Mouse (Mus musculus) midbrain, embryonic 12.5 days (tissue): ENCODE measurements around the gene Dhfr. TPM values are rescaled to one million over a fixed set of nuclear protein-coding genes. Genes with fewer than 3 reads are reported as not detected.
A peak's percentile ranks its signal among the peaks of the same experiment; 100 is the strongest.

ENCODE experiments used
- ATAC-seq: fragments of 200-750 bp; cut with Nextera tagmentation; 2 replicates; pipeline ENCODE4 v1.8.0; 2017; ENCODE audit warnings: low read depth, moderate TSS enrichment, moderate library complexity; ENCODE audit not compliant: low FRiP score
- H3K27ac ChIP-seq: fragments of 300-500 bp; sonication (generic); replicated peaks from 2 replicates; pipeline ENCODE4 v1.5.1; 2016; ENCODE audit warnings: mild to moderate bottlenecking
- H3K27me3 ChIP-seq: fragments of 300-500 bp; sonication (generic); 2 replicates; pipeline ENCODE4 v1.6.1; 2016; ENCODE audit warnings: mild to moderate bottlenecking
- H3K36me3 ChIP-seq: fragments of 300-500 bp; sonication (generic); 2 replicates; pipeline ENCODE4 v1.6.1; 2016
- H3K4me1 ChIP-seq: fragments of 300-500 bp; sonication (generic); 2 replicates; pipeline ENCODE4 v1.6.1; 2016
- H3K4me2 ChIP-seq: fragments of 300-500 bp; sonication (generic); replicated peaks from 2 replicates; pipeline ENCODE4 v1.6.1; 2016; ENCODE audit warnings: mild to moderate bottlenecking, moderate library complexity
- H3K4me3 ChIP-seq: fragments of 300-500 bp; sonication (generic); 2 replicates; pipeline ENCODE4 v1.5.1; 2016; ENCODE audit warnings: mild to moderate bottlenecking
- H3K9ac ChIP-seq: fragments of 300-500 bp; sonication (generic); replicated peaks from 2 replicates; pipeline ENCODE4 v1.6.1; 2016; ENCODE audit warnings: mild to moderate bottlenecking, moderate library complexity
- H3K9me3 ChIP-seq: fragments of 300-500 bp; sonication (generic); 2 replicates; pipeline ENCODE4 v1.6.1; 2016; ENCODE audit warnings: mild to moderate bottlenecking
- WGBS: fragments of 180-500 bp; shearing (Covaris S2); methylation state at CpG from one replicate; pipeline ENCODE4 v1.1.7; 2016; 5-methylcytosine and 5-hydroxymethylcytosine counted together
- polyA plus RNA-seq: library from polyadenylated mRNA; unstranded; fragments of >200 nt; fragmentation: Nextera tagmentation; extraction: Ambion mirVana; gene quantifications from 2 replicates; pipeline ENCODE4 v1.2.1, GENCODE M21; 2016

Gene Dhfr
- polyA plus RNA-seq, 1 experiment from 2014 or later = 15.8 TPM

DNA sequence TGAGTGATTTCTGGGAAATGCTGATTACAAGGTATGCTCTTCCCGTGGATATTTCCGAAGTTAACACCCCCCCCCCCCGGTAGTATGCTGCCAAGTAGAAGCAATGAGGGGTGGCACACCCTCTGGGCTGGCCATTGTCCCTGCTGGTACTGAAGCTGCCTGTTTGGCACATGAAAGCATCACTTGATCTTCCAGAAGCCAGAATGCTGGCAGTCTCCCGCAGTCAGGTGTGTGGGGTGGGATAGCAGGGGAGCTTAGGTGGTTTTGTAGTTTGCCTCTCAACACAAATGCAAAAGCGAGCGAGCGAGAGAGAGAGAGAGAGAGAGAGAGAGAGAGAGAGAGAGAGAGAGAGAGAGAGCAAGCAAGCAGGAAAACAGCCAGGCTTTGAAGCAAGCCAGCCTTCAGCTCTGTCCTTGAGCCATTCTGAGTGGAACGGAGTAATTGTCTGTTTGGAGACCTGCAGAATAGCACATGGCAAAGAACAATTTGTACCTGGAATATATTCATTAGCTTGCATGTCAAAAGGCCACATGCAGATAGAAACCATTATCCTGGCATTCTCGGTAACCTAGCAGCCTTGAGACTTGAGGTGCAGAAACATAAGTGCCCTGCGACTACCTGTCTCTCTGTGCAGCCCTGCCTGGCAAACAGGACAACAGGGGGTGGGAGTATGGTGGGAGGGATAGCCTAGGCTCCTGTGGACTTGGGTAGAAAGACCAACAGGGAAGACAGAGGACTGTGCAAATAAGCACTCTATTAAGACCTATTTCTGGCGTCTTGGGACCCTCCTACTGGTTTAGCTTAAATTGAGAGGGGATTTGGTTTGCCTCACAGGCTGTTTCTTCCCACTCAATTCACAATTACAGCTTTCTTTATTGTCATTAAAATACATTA lies 44.2 kb downstream of the Dhfr start:
- Histone ChIP-seq H3K9ac (no peak overlapping the region), H3K9me3 (no peaks in the 10 kb centered on the region), H3K27me3 (no peaks in the 10 kb centered on the region), H3K36me3 (no peaks in the 10 kb centered on the region), H3K4me3 (no peak overlapping the region), H3K4me1 (no peaks in the 10 kb centered on the region), H3K27ac (no peak overlapping the region), H3K4me2 (no peak overlapping the region)
- WGBS = 78% methylated on average over 11 of the region's 11 CpGs
- no peak for ATAC-seq

DNA sequence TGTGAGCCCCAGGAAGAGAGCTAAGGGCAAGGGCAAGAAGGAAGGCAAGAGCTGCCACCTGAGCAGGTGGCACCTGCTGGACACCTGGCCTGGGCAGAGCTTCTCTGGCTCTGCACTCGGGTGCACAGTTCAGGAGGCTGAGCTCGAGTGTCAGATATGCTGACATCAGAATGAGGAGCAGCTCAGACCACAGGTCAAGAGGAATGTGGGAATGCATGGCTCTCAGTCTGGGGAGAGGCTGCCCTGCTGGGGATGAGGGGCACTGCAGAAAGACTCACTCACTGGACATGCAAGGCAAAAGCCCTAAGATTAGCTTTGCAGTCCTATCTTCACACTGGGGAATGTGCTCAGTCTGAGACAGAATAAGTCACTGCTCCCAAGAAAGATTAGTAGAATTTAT lies 47.5 kb downstream of the Dhfr start:
- WGBS = 65% methylated on average over 2 of the region's 2 CpGs

DNA sequence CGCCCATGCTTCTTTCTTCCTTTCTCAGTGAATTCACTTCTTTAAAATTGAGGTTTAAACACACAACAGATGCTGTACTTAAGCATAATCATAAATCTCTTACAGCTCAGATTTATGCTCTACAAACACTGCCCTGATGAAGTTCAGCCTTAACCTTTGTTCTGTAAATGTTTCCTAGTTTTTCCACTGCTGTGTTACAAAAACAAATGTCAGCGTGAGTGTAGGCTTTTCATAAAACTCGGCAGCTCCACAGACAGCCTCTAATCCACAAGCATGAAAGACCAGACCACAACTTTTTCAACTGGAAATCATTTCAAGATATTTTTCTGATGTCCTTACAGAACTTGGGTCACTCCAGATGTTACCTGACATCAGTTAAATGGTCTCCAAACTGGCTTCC lies 49.0 kb downstream of the Dhfr start:
- Histone ChIP-seq H3K4me1 (no peaks in the 10 kb centered on the region), H3K4me2 (no peak overlapping the region), H3K4me3 (no peak overlapping the region), H3K9me3 (no peaks in the 10 kb centered on the region), H3K36me3 (no peaks in the 10 kb centered on the region), H3K27me3 (no peaks in the 10 kb centered on the region), H3K9ac (no peak overlapping the region), H3K27ac (no peak overlapping the region)
- WGBS = 85% methylated on average over 3 of the region's 3 CpGs
- ATAC-seq = no peak

More for the DNA sequence above, 47.5 kb downstream of the Dhfr start:
- no peaks in the 10 kb centered on the region for H3K36me3 ChIP-seq
- no peak overlapping the region for H3K9ac ChIP-seq
- ATAC-seq = no peak
- H3K4me1 ChIP-seq = no peaks in the 10 kb centered on the region
- H3K9me3 ChIP-seq = no peaks in the 10 kb centered on the region
- no peak overlapping the region for H3K27ac ChIP-seq
- no peaks in the 10 kb centered on the region for H3K27me3 ChIP-seq
- no peak overlapping the region for H3K4me3 ChIP-seq
- no peak overlapping the region for H3K4me2 ChIP-seq

DNA sequence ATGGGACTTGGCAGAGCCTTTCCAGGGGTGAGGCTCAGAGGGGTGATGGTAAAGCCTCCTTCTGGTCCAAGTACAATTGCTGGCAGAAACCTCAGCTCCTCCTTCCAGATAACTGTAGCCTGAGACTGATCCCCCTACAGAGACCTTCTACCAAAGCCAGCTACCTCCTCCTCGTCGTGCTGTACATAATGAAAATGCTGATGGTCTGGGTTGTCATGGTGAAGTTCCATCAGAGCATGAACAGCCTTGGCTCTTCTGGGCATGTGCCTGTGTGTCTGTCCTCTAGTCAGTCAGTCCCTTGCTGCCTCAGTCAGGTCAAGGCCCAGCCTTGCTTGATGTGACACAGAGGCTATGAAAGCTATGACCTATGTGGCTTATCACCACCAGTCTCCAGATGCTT lies 56.0 kb downstream of the Dhfr start:
- H3K4me1 ChIP-seq = no peaks in the 10 kb centered on the region
- no peaks in the 10 kb centered on the region for H3K36me3 ChIP-seq
- no peak overlapping the region for H3K27ac ChIP-seq
- no peaks in the 10 kb centered on the region for H3K27me3 ChIP-seq
- WGBS = 81% methylated on average over 2 of the region's 2 CpGs
- H3K4me3 ChIP-seq = no peak overlapping the region
- no peak overlapping the region for H3K4me2 ChIP-seq
- no peak for ATAC-seq
- H3K9ac ChIP-seq = no peak overlapping the region
- H3K9me3 ChIP-seq = no peaks in the 10 kb centered on the region

GRCm38 (mm10) chr13:92419630-92420029 lies 65.1 kb downstream of the Dhfr start:
- no peak overlapping the region for H3K4me2 ChIP-seq
- no peak for ATAC-seq
- 92% methylated on average over 11 of the region's 11 CpGs for WGBS
- H3K36me3 ChIP-seq = no peaks in the 10 kb centered on the region
- H3K9ac ChIP-seq = no peak overlapping the region
- H3K9me3 ChIP-seq = no peaks in the 10 kb centered on the region
- peaks cover 19% of the 10 kb centered on the region for H3K27me3 ChIP-seq
- no peak overlapping the region for H3K27ac ChIP-seq
- H3K4me1 ChIP-seq = no peaks in the 10 kb centered on the region
- no peak overlapping the region for H3K4me3 ChIP-seq

- Histone ChIP-seq H3K4me3 (no peak overlapping the region), H3K4me2 (no peak overlapping the region), H3K9me3 (no peaks in the 10 kb centered on the region), H3K27me3 (peaks cover 59% of the 10 kb centered on the region), H3K36me3 (no peaks in the 10 kb centered on the region), H3K27ac (no peak overlapping the region), H3K4me1 (peaks cover 13% of the 10 kb centered on the region; the same call in 1 of the 2 replicates), H3K9ac (no peak overlapping the region)
- no peak for ATAC-seq
- WGBS = 60% methylated on average over 3 of the region's 3 CpGs
Measured at GRCm38 (mm10) chr13:92423711-92424110, 69.2 kb downstream of the Dhfr start.

- no peaks in the 10 kb centered on the region for H3K36me3 ChIP-seq
- ATAC-seq = peak; percentile 92
- H3K4me3 ChIP-seq = peak within 1 kb of the TSS; percentile 58
- H3K9ac ChIP-seq = peak within 1 kb of the TSS; percentile 37
- H3K4me2 ChIP-seq = peak within 1 kb of the TSS; percentile 90
- peaks cover 65% of the 10 kb centered on the region for H3K27me3 ChIP-seq
- peaks cover 13% of the 10 kb centered on the region; the same call in 1 of the 2 replicates for H3K4me1 ChIP-seq
- H3K9me3 ChIP-seq = no peaks in the 10 kb centered on the region
- H3K27ac ChIP-seq = no peak within 1 kb of the TSS
- under 1% methylated on average over 54 of the region's 54 CpGs for WGBS
Measured at GRCm38 (mm10) chr13:92425758-92426264, 71.3 kb downstream of the Dhfr start, which contains the start of gene Ankrd34b. Gene Ankrd34b (plus strand): TSS chr13:92425896.

GRCm38 (mm10) chr13:92426294-92427051 lies 71.9 kb downstream of the Dhfr start:
- H3K27ac ChIP-seq = no peak overlapping the region
- under 1% methylated on average over 92 of the region's 92 CpGs for WGBS
- peak overlapping the region; percentile 58 for H3K4me3 ChIP-seq
- H3K9ac ChIP-seq = peak overlapping the region; percentile 37
- peak; percentile 62 for ATAC-seq
- no peaks in the 10 kb centered on the region for H3K9me3 ChIP-seq
- H3K36me3 ChIP-seq = no peaks in the 10 kb centered on the region
- H3K4me2 ChIP-seq = peak overlapping the region; percentile 90
- peaks cover 65% of the 10 kb centered on the region for H3K27me3 ChIP-seq
- H3K4me1 ChIP-seq = peaks cover 13% of the 10 kb centered on the region; the same call in 1 of the 2 replicates

DNA sequence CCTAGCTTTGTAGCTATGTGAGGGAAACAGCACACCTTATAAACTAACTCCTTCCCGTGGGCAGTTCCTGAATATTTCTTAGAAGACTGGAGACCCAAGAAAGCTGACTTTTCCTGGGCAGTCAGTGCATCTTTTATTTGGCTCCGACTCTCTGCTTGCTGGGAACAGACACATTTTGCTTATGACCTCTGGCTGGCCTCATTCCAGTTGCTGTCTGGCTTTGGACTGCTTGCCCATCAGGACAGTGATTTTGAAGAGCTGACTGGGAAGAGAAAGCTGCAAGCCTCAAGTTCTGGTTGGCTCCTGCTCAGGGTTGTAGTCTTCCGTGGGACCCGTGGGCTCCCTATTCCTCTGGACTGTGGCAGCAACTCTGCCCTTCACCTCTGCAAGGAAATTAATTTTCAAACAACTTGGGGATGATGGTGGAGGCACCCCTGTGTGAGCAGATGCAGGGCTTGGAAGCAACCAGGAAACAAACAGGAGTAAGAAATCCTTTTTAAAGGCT lies 72.9 kb downstream of the Dhfr start:
- no peak for ATAC-seq
- H3K9ac ChIP-seq = no peak overlapping the region
- peaks cover 13% of the 10 kb centered on the region; the same call in 1 of the 2 replicates for H3K4me1 ChIP-seq
- H3K27me3 ChIP-seq = peaks cover 65% of the 10 kb centered on the region
- H3K4me2 ChIP-seq = peak overlapping the region; percentile 90
- no peaks in the 10 kb centered on the region for H3K9me3 ChIP-seq
- peak overlapping the region; percentile 58; the same call in 1 of the 2 replicates for H3K4me3 ChIP-seq
- H3K36me3 ChIP-seq = no peaks in the 10 kb centered on the region
- no peak overlapping the region for H3K27ac ChIP-seq
- WGBS = 46% methylated on average over 4 of the region's 4 CpGs
